Mouse (Mus musculus) lung, adult 2 months (tissue): ENCODE measurements around the gene Pifo. TPM values are rescaled to one million over a fixed set of nuclear protein-coding genes. Genes with fewer than 3 reads are reported as not detected.
"Not testable (repeated sequence)": the region's sequence is repeated elsewhere in the genome, so short reads cannot be mapped to it uniquely, and the experiment has no call there.

Source experiments
- DNase-seq: peaks from one replicate; pipeline ENCODE4 v3.0.0; 2022
- H3K4me1 ChIP-seq: fragments of 200-500 bp; 2 replicates; pipeline ENCODE4 v1.6.1; 2011; ENCODE audit warnings: low read length; ENCODE audit not compliant: control insufficient read depth, insufficient read depth
- H3K4me3 ChIP-seq: fragments of 200-500 bp; replicated peaks from 2 replicates; pipeline ENCODE3; 2011; ENCODE audit warnings: low read depth, mild to moderate bottlenecking, control low read depth, low read length; ENCODE audit errors: extremely low read depth
- CTCF ChIP-seq: fragments of 200-500 bp; IDR thresholded peaks from 2 replicates; pipeline ENCODE4 v1.5.1; 2011; ENCODE audit warnings: mild to moderate bottlenecking, low read length, control low read depth; ENCODE audit not compliant: insufficient read depth
- POLR2A ChIP-seq: fragments of 200-500 bp; IDR thresholded peaks from 2 replicates; pipeline ENCODE4 v1.6.1; 2011; ENCODE audit warnings: low read depth, mild to moderate bottlenecking, control low read depth, low read length, borderline replicate concordance; ENCODE audit errors: extremely low read depth
- WGBS: fragments of 180-500 bp; shearing (Covaris S2); methylation state at CpG from one replicate; pipeline ENCODE4 v1.1.7; 2018; 5-methylcytosine and 5-hydroxymethylcytosine counted together
- polyA plus RNA-seq: library from polyadenylated mRNA; depleted of rRNA; stranded (reverse); fragments of >200 nt; gene quantifications from 2 replicates; pipeline ENCODE4 v1.2.3, GENCODE M21; 2012

Pifo gene
- polyA plus RNA-seq, 1 experiment: 8.0 TPM

- WGBS: 23% methylated on average over 11 of the region's 11 CpGs
- DNase-seq: no peak
- Histone ChIP-seq H3K4me1 (no peaks in the 10 kb centered on the region), H3K4me3 (peak overlapping the region; percentile 20)
- TF ChIP-seq CTCF (no peak), POLR2A (no peak)
Observed at GRCm38 (mm10) chr3:106000707-106001375, 13.6 kb downstream of the Pifo start.

GRCm38 (mm10) chr3:105994730-105995129 lies 19.7 kb downstream of the Pifo start:
- 50% methylated on average over 2 of the region's 2 CpGs for WGBS

GRCm38 (mm10) chr3:105991653-105992283 lies 22.7 kb downstream of the Pifo start:
- H3K4me3 ChIP-seq: no peak overlapping the region
- peak; percentile 26 for DNase-seq
- no peaks in the 10 kb centered on the region for H3K4me1 ChIP-seq
- 21% methylated on average over 4 of the region's 4 CpGs for WGBS
- TF ChIP-seq POLR2A: no peak
- no peak for TF ChIP-seq CTCF

More at GRCm38 (mm10) chr3:105994730-105995129, 19.7 kb downstream of the Pifo start:
- Histone ChIP-seq H3K4me1 (no peaks in the 10 kb centered on the region), H3K4me3 (no peak overlapping the region)
- no peak for DNase-seq
- TF ChIP-seq CTCF (no peak), POLR2A (no peak)

- 67% methylated on average over 5 of the region's 5 CpGs for WGBS
- H3K4me1 ChIP-seq, DNase-seq, H3K4me3 ChIP-seq: not testable (repeated sequence)
Observed at GRCm38 (mm10) chr3:105989611-105990010, 24.8 kb downstream of the Pifo start.

GRCm38 (mm10) chr3:105974174-105974573 lies 40.3 kb downstream of the Pifo start:
- no peak for DNase-seq
- TF ChIP-seq POLR2A: no peak
- no peak for TF ChIP-seq CTCF
- WGBS: 82% methylated on average over 2 of the region's 2 CpGs
- Histone ChIP-seq H3K4me1 (no peaks in the 10 kb centered on the region), H3K4me3 (no peak overlapping the region)

GRCm38 (mm10) chr3:105973411-105973810 lies 41.0 kb downstream of the Pifo start, which contains the start of gene Ovgp1:
Gene Ovgp1, plus strand, starts transcription at chr3:105973711.
- TF ChIP-seq CTCF (no peak), POLR2A (no peak)
- Histone ChIP-seq H3K4me1 (no peaks in the 10 kb centered on the region), H3K4me3 (no peak within 1 kb of the TSS)
- DNase-seq: no peak
- WGBS: 74% methylated on average over 3 of the region's 3 CpGs

- no peak for DNase-seq
- no peak for TF ChIP-seq POLR2A
- TF ChIP-seq CTCF: no peak
- 85% methylated on average over 5 of the region's 5 CpGs for WGBS
- H3K4me3 ChIP-seq: no peak overlapping the region
- H3K4me1 ChIP-seq: no peaks in the 10 kb centered on the region
Observed at GRCm38 (mm10) chr3:105971831-105972446, 42.5 kb downstream of the Pifo start.

GRCm38 (mm10) chr3:105960700-105961099 lies 53.7 kb downstream of the Pifo start:
- no peak for TF ChIP-seq CTCF
- TF ChIP-seq POLR2A: no peak
- Histone ChIP-seq H3K4me3 (no peak overlapping the region), H3K4me1 (peaks cover 11% of the 10 kb centered on the region)
- WGBS: 97% methylated on average over 2 of the region's 2 CpGs
- no peak for DNase-seq

GRCm38 (mm10) chr3:105959999-105960398 lies 54.4 kb downstream of the Pifo start, which contains the start of gene Atp5f1:
Gene Atp5f1, minus strand, starts transcription at chr3:105960099.
- Histone ChIP-seq H3K4me3 (peak within 1 kb of the TSS; percentile 95), H3K4me1 (peaks cover 11% of the 10 kb centered on the region)
- WGBS: 8% methylated on average over 6 of the region's 6 CpGs
- TF ChIP-seq CTCF (no peak), POLR2A (no peak)
- DNase-seq: no peak

- 2% methylated on average over 26 of the region's 26 CpGs for WGBS
- Histone ChIP-seq H3K4me3 (peak overlapping the region; percentile 63), H3K4me1 (peaks cover 11% of the 10 kb centered on the region)
- TF ChIP-seq CTCF: no peak
- TF ChIP-seq POLR2A: no peak
- DNase-seq: no peak
Observed at GRCm38 (mm10) chr3:105959585-105959984, 54.9 kb downstream of the Pifo start.
